Mouse (Mus musculus): ENCODE data around the gene Dnaja4.

- no peak for TF ChIP-seq CTCF (IDR thresholded peaks at IDR 0.05; ENCODE audit: borderline replicate concordance, insufficient read depth, low read length)
- no peak for TF ChIP-seq POLR2A (IDR thresholded peaks at IDR 0.05; ENCODE audit: low read depth, low read length)
Measured at GRCm38 (mm10) chr9:54700746-54701145, 2.1 kb downstream of the Dnaja4 start.

All from embryonic fibroblast, embryonic 13.5 days (primary cell).